Mouse (Mus musculus): ENCODE measurements at regions not wholly inside any gene's neighbourhood (a gene's known extent, or its start where the extent isn't known, plus 50 kb on each side); places are given as distances from the start of the nearest gene placed in this dataset.

DNA sequence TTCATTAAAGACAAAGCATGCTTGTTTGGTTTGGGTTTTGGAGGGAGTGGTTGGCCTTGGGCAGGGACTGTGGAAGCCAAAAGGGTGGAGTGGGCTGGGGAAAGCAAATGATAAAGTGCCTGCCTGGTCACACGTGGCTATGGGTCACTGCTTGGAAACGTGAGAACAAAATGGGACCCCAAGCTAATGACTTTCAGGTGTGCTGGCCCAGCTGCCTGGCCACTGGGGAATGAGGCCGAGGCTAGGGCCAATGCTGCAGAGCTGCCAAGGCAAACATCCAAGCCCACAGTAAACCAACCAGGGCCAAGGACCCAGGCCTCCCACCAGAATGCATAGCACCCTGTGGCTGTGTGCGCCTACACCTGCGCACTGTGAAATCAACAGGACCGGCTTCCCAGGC, 737.7 kb downstream of the Gm826 start:
- DNase-seq: peak in 1 of 2 experiments; percentile 32

DNA sequence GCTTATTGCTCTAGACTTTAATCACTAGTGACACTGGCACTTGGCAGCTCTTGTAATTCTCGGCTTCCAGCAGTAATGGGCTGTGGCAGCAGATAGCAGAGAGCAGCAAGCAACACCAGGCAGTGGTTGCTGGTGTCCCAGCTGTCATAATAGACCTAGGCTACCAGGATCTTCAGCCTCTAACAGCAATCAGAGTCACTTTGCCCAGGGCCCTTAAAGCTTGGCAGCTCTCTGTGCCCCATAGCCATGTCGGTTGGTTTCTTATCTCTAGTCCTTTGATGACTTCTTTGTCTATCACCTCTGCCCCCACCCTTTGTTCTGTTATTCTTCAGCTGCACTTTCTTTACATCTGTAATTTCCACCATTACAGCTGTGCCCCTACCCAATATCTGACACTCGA, 735.9 kb downstream of the Gm826 start:
- DNase-seq: no peak
- intact Hi-C loops (cut with DNase I): no loop called here

More for the DNA sequence above, 737.7 kb downstream of the Gm826 start:
- intact Hi-C loops (cut with DNase I): no loop called here

DNA sequence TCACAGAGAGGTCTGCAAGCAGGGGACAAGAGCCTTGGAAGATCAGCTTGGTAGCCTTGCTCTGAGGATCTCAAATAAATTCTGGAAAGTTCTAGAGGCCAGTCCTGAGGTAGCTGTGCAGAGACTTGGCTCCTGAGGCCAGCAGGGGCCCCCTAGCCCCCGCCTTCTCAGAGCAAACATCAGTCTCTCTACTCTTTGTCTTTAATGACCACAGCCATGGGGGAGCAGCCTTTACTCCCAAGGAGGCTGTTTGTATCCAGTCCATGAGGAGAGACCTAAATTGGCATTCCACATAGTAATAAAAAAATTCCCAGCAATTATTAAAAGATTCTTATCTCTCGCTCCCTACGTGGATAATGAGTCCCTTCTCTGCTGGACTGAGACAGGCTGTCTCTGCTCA, 726.8 kb downstream of the Gm826 start:
- DNase-seq: no peak
- intact Hi-C loops (cut with DNase I): no loop called here

DNA sequence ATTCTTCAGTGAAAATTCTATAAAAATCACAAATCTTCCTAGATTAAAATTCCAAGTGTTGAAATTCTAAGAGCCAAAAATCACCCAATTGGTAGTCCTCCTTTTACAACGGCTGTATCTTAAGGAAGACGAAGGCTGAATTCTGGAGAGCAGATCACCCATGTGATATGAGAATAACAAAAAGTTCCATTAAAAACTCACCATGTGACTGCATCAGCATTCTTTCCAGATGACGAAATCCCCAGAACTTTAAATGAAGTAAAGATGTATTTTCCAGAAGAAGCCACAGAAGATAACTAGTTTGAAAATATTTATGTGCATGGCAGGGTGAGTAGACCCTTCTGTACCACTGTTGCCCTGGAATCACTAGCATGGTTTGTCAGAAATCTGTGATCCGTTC, 723.5 kb downstream of the Gm826 start:
- intact Hi-C loops (cut with DNase I): no loop called here
- DNase-seq: no peak

DNA sequence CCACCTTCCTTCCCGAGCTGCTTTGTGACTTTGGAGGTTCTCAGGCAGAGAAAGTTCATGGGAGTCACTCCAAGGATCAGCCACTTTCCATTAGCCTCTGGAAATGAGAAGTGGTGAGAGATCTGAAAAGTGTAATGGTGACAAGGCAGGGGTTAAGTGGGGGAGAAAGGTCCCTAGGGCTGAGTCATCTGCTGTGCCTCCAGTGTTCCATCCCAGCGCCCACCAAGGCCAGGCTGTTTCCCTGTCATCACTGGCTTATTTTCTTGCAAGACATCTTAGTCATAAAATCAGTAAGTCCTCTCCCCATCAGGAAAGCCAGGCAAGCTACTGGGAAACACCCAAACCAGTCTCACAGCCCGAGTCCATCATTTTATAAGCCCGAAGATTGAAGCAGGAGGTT, 717.3 kb downstream of the Gm826 start:
- intact Hi-C loops (cut with DNase I): no loop called here
- DNase-seq: no peak

DNA sequence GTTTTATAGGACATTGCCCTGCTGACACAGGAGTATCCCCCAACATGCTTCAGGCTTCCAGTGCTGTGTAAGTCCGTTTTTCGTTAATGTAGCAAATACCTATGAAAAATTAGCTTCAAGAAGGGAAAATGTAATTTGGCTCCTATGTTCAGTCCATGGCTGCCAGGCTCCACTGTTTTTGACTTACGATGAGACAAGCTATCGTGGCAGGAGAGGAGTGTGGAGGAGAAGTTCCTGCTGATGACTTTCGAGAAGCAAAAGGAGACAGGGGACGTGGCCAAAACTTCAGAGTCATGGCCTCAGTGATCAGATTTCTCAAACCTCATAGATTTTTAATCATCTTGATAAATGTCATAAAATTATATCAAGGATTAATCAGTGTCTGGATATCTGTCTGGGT, 712.7 kb downstream of the Gm826 start:
- no peak for DNase-seq
- intact Hi-C loops (cut with DNase I): no loop called here

DNA sequence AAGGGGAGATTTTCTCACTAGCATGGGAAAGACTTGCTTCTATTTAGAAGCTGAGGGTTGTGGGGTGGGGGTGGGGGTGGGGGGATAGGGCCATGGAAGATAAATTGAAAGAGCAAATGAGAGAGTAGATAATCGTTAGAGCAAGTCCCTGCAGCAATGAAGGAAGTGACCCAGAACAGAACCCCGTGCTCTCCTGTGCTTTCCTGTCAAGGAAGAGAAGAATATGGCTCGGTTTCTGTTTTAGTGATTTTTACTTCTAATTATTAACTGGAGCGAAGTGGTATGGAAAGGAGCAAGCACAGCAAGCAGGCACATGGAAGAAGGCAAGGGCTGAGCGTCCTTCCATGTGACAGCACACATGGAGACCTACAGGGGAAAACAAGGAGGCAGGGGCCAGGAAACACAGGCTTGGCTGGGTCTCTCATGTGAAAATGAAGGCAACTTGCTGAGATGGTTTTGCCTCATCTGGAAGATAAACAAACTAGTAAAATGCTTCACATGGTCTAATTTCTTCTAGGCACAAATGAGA, 711.8 kb downstream of the Gm826 start:
- no peak for DNase-seq

DNA sequence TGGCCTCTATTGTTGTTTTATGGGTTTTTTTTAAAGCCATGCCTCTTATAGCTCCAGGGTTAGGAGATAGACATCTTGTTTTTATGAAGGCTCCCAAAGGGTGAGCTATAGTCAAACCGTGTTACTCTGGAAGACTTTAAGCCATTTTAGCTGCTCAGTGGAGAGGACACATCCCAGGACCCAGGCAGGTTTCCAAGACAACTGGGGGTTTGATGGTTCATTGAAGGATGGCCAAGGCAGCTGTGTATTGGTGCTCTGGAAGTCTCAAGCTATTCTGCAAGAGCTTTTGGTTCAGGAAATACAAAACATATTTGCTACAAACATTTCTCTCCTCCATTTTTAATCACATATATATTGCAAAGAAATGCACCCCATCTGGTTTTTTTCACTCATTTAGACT, 708.7 kb downstream of the Gm826 start:
- DNase-seq: peak in 1 of 2 experiments; percentile 44
- intact Hi-C loops (cut with DNase I): no loop called here

More for the DNA sequence above, 711.8 kb downstream of the Gm826 start:
- intact Hi-C loops (cut with DNase I): no loop called here

DNA sequence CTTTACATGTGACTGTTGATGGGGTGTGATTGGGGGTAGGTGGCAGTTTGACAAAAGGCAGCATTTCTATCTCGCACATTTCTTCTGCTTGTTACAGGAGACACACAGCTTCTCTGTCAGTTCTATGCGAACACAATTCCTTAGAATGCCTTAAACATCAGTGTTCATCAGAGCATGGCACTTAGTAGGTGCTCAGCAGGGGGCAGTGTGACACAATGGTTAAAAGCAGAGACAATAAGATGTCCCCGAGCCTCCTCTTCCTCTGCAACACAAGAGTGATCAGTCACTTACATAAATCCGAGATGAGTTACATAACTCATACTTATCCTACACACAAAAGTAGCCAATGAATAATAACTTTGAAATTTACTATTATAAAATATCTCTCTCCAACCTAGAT, 688.1 kb downstream of the Gm826 start:
- peak; percentile 41 to 46 for DNase-seq
- intact Hi-C loops (cut with DNase I): loop anchor here (5.0 kb wide), 2 partner anchors 721 to 931 kb away; partner anchors contain the start of gene Mafb

DNA sequence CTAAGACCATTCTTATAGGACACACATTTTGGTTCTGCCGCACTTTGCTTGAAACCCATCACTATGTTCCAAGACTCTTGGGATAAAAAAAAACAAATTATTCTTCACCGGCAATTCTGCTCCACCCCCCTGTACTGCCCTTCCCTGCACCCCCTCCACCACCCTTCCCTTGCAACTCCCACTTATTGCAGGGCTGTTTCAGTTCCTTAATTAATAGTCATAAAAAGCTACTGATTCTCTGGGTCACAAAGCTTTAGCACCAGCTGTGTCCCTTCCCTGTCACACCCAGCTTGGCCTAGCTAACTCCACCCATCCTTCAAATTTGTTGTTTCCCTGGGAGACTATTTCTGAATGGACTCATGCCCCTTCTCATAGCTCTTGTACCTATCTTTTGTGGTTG, 687.4 kb downstream of the Gm826 start:
- intact Hi-C loops (cut with DNase I): loop anchor here (5.0 kb wide), 2 partner anchors 721 to 931 kb away; partner anchors contain the start of gene Mafb
- no peak for DNase-seq

DNA sequence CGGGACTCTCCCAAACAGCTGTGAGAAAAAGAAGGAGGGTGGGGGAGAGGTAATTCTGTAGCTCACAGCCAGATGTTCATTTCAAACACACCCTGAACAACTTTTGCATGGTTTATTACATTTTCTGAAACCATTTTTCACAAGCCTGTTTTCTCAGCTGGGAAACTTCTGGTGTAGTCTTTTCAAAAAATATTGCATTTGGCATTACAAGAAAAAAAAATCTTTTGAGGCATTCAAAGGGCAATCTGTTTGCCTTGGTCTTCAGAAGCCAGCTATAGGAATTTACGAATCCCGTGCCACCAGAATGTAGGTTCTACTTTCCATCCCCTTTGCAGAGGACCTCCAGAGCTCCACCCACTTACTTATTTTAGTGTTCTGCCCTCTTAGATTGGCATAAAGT, 681.7 kb downstream of the Gm826 start:
- intact Hi-C loops (cut with DNase I): no loop called here
- no peak for DNase-seq

DNA sequence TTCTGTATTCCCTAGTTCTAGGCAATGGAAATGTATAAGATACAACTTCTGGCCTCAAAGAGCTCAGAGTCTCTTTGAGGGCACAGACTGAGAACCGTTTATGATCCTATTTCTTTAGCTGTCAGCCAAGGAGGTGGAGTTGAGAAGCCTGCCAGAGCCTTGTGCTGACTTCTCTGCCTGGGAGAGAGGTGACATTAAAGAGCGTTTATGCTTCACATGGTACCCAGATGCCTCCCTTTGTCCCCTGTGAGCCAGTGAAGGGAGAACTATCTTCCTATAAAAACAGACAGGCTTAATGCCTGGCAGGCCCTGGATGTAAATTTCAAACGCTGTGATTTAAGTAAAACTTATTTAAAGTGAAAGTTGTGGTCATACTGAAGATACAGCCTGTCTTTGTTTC, 657.1 kb downstream of the Gm826 start:
- DNase-seq: no peak
- intact Hi-C loops (cut with DNase I): no loop called here

DNA sequence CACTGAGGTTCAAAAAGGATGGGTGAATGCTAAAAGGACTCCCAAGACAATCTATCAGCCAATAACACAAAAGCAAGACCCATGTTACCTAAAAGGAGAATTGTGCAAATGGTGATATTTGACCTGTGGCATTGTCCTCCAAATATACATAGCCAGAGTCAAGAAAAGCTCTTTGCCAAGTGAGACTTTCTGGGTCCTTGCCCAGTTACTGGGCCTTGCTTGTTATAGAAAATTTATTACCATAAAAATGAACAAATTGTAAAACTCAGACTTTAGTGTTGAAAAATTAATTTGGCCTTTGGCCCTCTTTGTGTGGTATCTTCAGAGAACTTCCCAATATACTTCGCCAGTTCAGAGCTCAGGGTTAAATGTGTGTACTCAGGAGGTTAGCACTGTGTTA, 653.3 kb downstream of the Gm826 start:
- DNase-seq: no peak
- intact Hi-C loops (cut with DNase I): no loop called here

DNA sequence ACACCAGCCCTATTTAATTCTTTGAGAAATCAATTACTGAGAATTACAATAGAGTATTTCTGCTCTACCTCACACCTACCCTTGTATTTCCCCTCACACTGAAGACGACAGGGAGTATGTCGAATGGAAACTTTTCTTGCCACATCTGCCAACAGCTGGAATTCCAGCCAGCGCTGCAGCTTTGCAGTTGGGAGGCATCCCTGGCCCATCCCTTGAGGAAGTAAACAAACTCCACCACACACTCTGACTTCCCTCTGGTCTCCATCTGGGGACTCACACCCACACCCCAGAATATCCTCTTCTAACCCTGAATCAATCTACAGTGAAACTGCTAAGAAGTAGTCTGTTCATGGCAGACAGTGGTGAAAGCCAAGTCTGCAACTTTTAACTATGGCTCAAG, 630.9 kb downstream of the Gm826 start:
- DNase-seq: no peak
- intact Hi-C loops (cut with DNase I): no loop called here

DNA sequence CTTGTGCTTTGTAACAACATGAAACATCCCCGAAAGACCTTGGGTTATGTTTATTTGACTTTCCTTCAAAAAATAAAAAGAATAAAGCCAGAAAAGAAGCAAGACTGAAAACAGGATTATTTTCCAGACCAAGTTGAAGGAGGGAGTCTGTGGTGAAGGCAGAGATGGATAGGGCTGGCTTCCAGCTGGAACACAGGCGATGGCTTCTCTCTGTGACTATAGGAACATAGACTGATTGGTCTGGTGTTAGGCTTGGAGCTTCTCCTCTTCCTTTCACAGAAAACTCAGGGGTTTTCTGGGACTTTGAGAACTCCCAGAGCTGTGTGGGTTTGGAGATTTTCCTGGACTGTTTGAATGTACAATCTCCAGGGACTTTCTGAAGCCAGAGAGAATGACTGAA, 625.8 kb downstream of the Gm826 start:
- intact Hi-C loops (cut with DNase I): no loop called here
- peak in 1 of 2 experiments; percentile 35 for DNase-seq

DNA sequence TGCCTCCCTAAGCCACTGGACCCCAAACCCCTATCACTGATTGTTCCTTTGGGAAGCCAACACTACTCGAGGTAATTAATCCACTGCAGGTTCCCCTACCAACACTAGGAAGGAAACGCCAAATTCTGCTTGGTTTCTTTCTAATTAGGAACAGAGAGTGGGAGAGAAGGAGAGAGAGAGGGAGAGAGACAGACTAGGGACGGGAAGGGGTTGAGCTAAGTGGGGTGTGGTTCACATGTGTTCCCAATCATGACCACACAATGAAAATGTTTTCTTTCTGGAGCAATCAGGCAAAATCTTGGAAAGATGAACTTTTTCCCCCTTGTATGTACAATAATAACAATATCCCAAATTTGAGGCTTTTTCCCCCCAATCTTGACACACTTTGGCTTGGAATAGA, 619.3 kb downstream of the Gm826 start:
- no peak for DNase-seq
- intact Hi-C loops (cut with DNase I): no loop called here

DNA sequence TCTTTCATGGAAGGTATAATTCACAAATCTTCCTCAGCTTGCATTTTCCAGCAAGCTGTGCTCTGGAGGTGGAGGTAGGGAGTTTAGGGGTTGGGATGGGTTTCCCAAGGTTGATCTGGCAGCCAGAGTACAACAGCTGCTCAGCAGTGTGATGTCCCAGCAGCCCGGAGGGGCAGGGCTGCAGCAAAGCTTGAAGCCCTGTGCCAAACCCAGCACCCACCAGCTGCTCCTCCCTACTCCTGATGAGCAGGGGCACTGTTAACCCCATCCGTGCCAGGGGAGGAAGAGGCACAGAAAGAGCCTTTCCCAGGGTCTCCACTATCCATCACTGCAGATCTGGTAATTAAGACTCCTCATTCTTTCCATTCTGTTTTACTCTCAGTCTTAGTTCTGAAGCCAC, 615.2 kb downstream of the Gm826 start:
- intact Hi-C loops (cut with DNase I): no loop called here
- no peak for DNase-seq

DNA sequence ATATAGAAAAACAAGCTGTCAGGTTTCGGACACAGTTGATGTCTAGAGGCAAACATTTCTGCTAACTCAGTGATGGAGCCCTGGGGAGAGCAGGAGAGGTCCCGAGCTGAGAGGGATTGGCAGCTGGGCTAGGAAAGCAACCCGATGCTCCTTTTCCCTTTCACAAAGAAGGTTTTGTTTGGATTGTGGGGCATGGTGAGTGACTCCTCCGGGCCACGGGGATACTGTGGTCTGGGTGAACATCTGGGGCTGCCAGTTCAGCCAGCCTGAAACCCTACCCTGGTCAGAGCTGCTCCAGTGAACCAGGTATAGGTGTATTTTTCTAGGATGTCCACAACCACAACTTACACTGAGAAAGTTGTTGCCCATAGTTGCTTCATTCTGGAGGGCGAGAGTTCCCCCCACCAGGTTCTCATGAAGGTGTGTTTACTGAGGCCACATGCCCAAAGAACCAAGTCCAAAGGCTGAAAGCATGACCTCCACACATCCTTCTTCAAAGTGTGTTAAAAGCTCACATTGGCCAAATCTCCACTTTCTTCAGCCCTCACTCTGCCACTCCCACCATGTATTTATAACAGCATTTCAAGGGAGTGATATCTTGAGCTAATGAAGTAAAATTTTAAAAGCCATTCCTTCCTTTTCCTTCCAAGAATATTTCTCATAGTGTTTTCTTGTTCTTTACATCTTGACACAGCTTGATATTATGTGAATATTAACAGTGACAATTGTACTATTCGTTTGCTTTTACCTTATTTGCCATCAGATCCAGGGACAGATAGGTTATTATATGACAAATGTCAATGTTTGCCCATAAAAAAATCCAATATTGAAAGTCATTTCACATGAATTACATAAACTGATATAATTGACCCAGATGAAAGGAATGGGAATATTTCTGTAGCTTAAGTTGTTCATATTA, 608.5 kb downstream of the Gm826 start:
- intact Hi-C loops (cut with DNase I): no loop called here
- no peak for DNase-seq

DNA sequence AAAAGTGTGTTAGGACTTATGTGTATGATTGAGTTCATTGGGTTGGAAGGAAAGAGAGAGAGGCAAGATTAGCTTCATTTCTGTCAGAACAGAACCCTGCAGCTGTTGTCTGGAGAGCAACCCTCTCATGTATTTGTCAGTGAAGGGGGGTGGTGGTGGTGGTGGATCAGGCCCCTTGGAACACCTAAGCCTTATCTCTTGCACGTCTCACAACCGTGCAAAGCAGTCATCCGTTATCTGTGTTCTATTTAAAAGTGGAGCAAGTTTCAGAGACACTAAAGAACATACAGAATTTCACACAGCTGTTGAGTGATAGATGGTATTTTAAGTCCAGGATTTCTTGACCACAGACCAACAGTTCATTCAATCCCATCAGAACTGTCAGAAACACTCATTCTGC, 604.7 kb downstream of the Gm826 start:
- no peak for DNase-seq
- intact Hi-C loops (cut with DNase I): no loop called here

DNA sequence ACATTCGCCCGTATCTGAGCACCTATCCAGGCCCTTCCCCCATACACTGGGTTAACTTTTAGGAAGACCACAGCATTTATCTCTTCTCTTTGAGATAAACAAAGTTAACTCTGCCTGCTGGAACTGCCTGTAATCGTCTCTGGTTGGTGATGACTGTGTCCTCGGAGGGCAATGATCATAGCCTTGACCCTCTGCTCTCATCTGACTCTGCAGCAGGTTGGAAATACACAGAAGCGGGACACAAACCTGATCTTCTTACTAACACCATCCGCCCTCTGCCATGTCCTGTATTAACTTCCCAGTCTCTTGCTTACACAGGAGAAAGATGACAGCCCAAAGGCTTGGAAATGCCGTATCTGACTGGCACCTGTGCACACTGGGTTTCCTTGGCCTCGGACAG, 603.7 kb downstream of the Gm826 start:
- intact Hi-C loops (cut with DNase I): no loop called here
- DNase-seq: no peak

DNA sequence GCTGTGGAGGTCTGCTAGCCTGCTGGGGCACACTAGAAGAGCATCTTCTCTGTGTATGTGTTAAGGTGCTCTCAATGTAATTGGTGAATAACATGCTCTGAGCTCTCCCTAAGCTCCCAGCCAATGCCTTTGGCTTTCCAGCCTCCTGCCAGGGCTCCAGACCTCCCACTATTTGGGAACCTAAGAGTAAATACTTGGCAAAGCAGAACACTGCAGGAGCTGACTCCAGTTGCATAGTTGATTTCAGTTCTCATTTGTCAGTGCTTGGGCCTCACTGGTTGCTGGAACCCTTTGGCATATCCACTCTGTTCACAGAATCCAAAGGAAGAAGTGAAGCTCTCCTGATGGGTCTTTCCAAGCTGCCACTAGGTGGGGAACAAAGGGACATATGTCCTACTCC, 602.7 kb downstream of the Gm826 start:
- intact Hi-C loops (cut with DNase I): no loop called here
- DNase-seq: no peak

DNA sequence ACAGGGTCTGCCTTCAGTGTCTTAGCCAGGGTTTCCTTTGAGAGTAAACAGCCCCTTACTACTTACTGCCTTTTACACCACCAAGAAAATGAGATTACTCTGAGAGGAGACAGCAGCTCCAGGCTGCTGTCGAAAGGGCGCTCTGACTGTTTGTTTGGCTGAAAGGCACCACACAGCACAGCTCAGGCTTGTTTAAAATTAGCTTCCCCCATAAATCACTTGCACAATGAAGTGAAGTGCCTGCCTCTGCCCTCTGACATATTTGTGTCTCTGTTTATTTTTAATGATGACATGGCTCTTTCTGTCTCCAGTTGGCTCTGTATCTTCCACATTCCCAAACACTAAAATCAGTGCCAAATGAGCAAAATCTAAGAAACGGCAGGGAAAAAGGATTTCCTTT, 601.5 kb downstream of the Gm826 start:
- DNase-seq: no peak
- intact Hi-C loops (cut with DNase I): no loop called here
